Mouse (Mus musculus) lung, adult 2 months (tissue): ENCODE measurements around the gene Slc5a10.

Source experiments
- CTCF ChIP-seq: fragments of 200-500 bp; IDR thresholded peaks from 2 replicates; pipeline ENCODE4 v1.5.1; 2011; ENCODE audit warnings: mild to moderate bottlenecking, low read length, control low read depth; ENCODE audit not compliant: insufficient read depth
- POLR2A ChIP-seq: fragments of 200-500 bp; IDR thresholded peaks from 2 replicates; pipeline ENCODE4 v1.6.1; 2011; ENCODE audit warnings: low read depth, mild to moderate bottlenecking, control low read depth, low read length, borderline replicate concordance; ENCODE audit errors: extremely low read depth

DNA sequence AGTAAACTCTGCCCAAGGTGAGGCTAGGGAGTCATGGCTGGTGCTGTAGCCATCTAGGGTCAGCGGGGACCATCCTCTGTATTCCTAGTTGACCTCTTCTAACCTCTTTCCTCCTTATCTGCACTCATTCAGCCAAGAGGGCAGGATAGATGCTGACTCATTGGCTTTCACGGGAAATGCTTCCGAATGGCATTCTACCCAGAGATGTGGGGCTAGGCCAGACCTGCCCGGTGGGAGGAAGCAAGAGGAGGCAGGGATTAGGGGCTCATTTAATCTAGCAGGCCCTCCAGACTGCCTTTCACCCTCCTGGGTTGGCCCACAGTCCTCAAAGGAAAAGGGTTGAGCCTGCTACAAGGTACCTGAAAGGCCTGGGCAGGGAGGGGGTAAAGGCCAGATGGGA lies 14.4 kb downstream of the Slc5a10 start:
- no peak for TF ChIP-seq POLR2A
- no peak for TF ChIP-seq CTCF
